Mouse (Mus musculus): Measurements from ENCODE around the gene Unc45a.

Unc45a gene

GRCm38 (mm10) chr7:80280032-80280431 is 60.8 kb downstream of the Unc45a start:
- no peak for DNase-seq

DNA sequence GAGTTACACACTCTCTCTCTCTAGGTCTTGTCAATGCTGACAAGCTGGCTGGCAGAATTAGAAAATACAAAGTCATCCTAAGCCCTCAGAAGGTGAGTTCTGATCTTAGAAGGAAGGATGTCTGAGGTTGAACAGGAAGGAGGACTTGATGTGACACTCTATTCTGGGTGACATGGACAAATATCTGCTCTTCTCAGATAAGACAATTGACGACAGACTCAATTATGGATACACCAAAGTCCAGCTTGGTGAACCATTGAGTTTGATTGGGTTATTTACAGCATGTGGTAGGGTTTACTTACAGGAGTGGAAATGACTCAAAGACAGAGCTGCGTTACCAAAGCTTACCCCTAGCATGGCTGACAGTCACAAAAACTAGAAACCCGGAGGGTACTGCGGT is 64.4 kb downstream of the Unc45a start:
- DNase-seq: no peak

All from cerebellum, adult 11 months (tissue).